In the genomic region with DNA sequence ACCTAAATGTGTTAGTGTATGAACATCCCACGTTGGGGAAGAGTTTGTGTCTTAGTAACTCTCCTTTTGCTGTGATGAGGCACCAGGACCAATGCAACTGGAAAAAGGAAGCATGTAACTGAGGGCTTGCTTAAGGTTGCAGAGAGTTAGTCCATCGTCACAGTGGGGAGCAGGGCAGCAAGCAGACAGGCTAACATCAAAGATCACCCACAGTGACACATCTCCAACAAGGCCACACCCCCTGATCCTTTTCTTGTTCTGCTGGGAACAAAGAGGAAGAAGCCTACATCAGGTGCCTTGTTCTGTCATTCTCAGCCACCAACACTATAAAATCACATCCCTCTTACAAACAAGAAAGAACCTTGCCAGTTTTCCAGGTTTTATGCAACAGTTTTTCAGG, we compare ENCODE assay signal across 28 mouse cellular contexts. TPM values are rescaled to one million over a fixed set of nuclear protein-coding genes. Genes with fewer than 3 reads are reported as not detected.
A peak's percentile ranks its signal among the peaks of the same experiment; 100 is the strongest.
DNase-seq lines count a peak whose midpoint lies in the region; ATAC-seq and TF ChIP-seq lines count a peak whose summit lies in the region.
"Had no signal": no experiment of that assay in that cellular context is flagged by ENCODE, and none has a peak within 500 bp of the region (broad histone marks: within the 10 kb centered on the region; RNA-seq: fewer than 3 reads in every experiment).

No protein-coding gene starts in this region.

- H3K4me1 ChIP-seq in lung, postnatal 0 days (ENCODE audit: insufficient read depth, low read depth, low read length): no peaks in the 10 kb centered on the region
- H3K4me1 ChIP-seq: embryonic facial prominence, embryonic 13.5 days; forebrain, embryonic 12.5 days; forebrain, embryonic 15.5 days; heart, embryonic 12.5 days; heart, embryonic 15.5 days; hindbrain, embryonic 15.5 days had no signal

- H3K27me3 ChIP-seq in lung, postnatal 0 days (replicated peaks; ENCODE audit: insufficient read depth, low read length): no peaks in the 10 kb centered on the region
- H3K27me3 ChIP-seq: CH12.LX; embryonic facial prominence, embryonic 13.5 days; forebrain, embryonic 12.5 days; forebrain, embryonic 15.5 days; heart, embryonic 12.5 days; heart, embryonic 15.5 days; hindbrain, embryonic 15.5 days had no signal

- H3K36me3 ChIP-seq in lung, postnatal 0 days (ENCODE audit: insufficient read depth, low read length): peaks cover 16% of the 10 kb centered on the region; the same call in 1 of the 2 replicates

- WGBS in lung, postnatal 0 days: 34% methylated on average over 2 of the region's 2 CpGs

- no peak for TF ChIP-seq CTCF in lung, postnatal 0 days (IDR thresholded peaks at IDR 0.05)

- ATAC-seq in lung, postnatal 0 days: no peak
- peak; percentile 86 for ATAC-seq in megakaryocyte, adult 5-6 weeks (ENCODE audit: poor library complexity, severe bottlenecking)
- peak; percentile 56; the same call in 1 of the 2 replicates for ATAC-seq in neutrophil, adult 5-6 weeks (ENCODE audit: extremely low read depth, insufficient number of reproducible peaks, low FRiP score, poor library complexity, severe bottlenecking)
- ATAC-seq: activated CD4-positive, CD25-positive, alpha-beta regulatory T cell, adult 4 months; forebrain, embryonic 15.5 days had no signal

- TF ChIP-seq EP300 in lung, postnatal 0 days (IDR thresholded peaks at IDR 0.05): no peak

- H3K9ac ChIP-seq in lung, postnatal 0 days (replicated peaks; ENCODE audit: low read depth): no peak overlapping the region
- H3K9ac ChIP-seq: embryonic facial prominence, embryonic 13.5 days; forebrain, embryonic 12.5 days; forebrain, embryonic 15.5 days; heart, embryonic 12.5 days; heart, embryonic 15.5 days; hindbrain, embryonic 15.5 days had no signal

- DNase-seq in lung, postnatal 0 days (ENCODE audit: low spot score): peak; percentile 11
- DNase-seq in lung, postnatal 14 days: no peak
- no peak for DNase-seq in neural tube, embryonic 10.5 days (ENCODE audit: extremely low spot score, low spot score)
- no peak for DNase-seq in right cerebral cortex, postnatal 4 days
- DNase-seq: adrenal gland, adult 8-10 months; adrenal gland, postnatal 25 days; B cell, adult 2 months; cerebellum, adult 11-12 months; cerebellum, adult 8-10 months; cerebellum, postnatal 10 days; cerebellum, postnatal 36 days; embryo, embryonic 11 days; gastrocnemius, postnatal 10 days; heart, adult 18-20 months; heart, postnatal 10 days; heart, postnatal 4 days had no signal

- no peak overlapping the region for H3K4me3 ChIP-seq in lung, postnatal 0 days (ENCODE audit: low read depth, low read length)
- H3K4me3 ChIP-seq: embryonic facial prominence, embryonic 10.5 days; embryonic facial prominence, embryonic 13.5 days; erythroblast, embryonic 14.5 days; forebrain, embryonic 12.5 days; forebrain, embryonic 15.5 days; heart, embryonic 12.5 days; heart, embryonic 15.5 days; hindbrain, embryonic 15.5 days had no signal

- no peaks in the 10 kb centered on the region for H3K9me3 ChIP-seq in lung, postnatal 0 days (ENCODE audit: low read length)
- H3K9me3 ChIP-seq: embryonic facial prominence, embryonic 10.5 days; embryonic facial prominence, embryonic 13.5 days; forebrain, embryonic 12.5 days; forebrain, embryonic 15.5 days; heart, embryonic 15.5 days; hindbrain, embryonic 15.5 days had no signal

- H3K4me2 ChIP-seq in lung, postnatal 0 days (replicated peaks; ENCODE audit: low read depth, low read length): no peak overlapping the region
- H3K4me2 ChIP-seq: embryonic facial prominence, embryonic 13.5 days; forebrain, embryonic 12.5 days; forebrain, embryonic 15.5 days; heart, embryonic 12.5 days; heart, embryonic 15.5 days; hindbrain, embryonic 15.5 days had no signal

- no peak overlapping the region for H3K27ac ChIP-seq in lung, postnatal 0 days (ENCODE audit: low read length)
- H3K27ac ChIP-seq: embryonic facial prominence, embryonic 10.5 days; embryonic facial prominence, embryonic 13.5 days; forebrain, embryonic 12.5 days; forebrain, embryonic 15.5 days; heart, embryonic 15.5 days; hindbrain, embryonic 15.5 days had no signal

RNA-seq across cellular contexts. Expression of gene Selenot, which starts 16.5 kb away (rescaled TPM):
- 15.1 and 18.9 TPM in 2 replicates for polyA plus RNA-seq in lung, postnatal 0 days (2015; fragmentation: Nextera tagmentation; extraction: Ambion mirVana)
- 161 and 163 TPM in 2 replicates for total RNA-seq in megakaryocyte, adult 5-6 weeks (2015)
- 203 and 210 TPM in 2 replicates for total RNA-seq in megakaryocyte, adult 5-6 weeks (2017)
- 190 and 211 TPM in 2 replicates for total RNA-seq in neutrophil, adult 5-6 weeks (2017)

RNA-seq across cellular contexts. Expression of gene Serp1, which starts 34.2 kb away (rescaled TPM):
- 117 and 126 TPM in 2 replicates for polyA plus RNA-seq in lung, postnatal 0 days (2015; fragmentation: Nextera tagmentation; extraction: Ambion mirVana)
- 189 and 218 TPM in 2 replicates for total RNA-seq in megakaryocyte, adult 5-6 weeks (2015)
- 208 and 222 TPM in 2 replicates for total RNA-seq in megakaryocyte, adult 5-6 weeks (2017)
- total RNA-seq in neutrophil, adult 5-6 weeks (2017): 375 and 392 TPM in 2 replicates

RNA-seq across cellular contexts. Expression of gene Eif2a, which starts 34.3 kb away (rescaled TPM):
- polyA plus RNA-seq in lung, postnatal 0 days (2015; fragmentation: Nextera tagmentation; extraction: Ambion mirVana): 25.7 and 28.7 TPM in 2 replicates
- 122 and 151 TPM in 2 replicates for total RNA-seq in megakaryocyte, adult 5-6 weeks (2015)
- 75.9 and 80.9 TPM in 2 replicates for total RNA-seq in megakaryocyte, adult 5-6 weeks (2017)
- 33.6 and 43.1 TPM in 2 replicates for total RNA-seq in neutrophil, adult 5-6 weeks (2017)
